Mouse (Mus musculus): Measurements from ENCODE around the gene Tmed5.

Gene Tmed5

DNA sequence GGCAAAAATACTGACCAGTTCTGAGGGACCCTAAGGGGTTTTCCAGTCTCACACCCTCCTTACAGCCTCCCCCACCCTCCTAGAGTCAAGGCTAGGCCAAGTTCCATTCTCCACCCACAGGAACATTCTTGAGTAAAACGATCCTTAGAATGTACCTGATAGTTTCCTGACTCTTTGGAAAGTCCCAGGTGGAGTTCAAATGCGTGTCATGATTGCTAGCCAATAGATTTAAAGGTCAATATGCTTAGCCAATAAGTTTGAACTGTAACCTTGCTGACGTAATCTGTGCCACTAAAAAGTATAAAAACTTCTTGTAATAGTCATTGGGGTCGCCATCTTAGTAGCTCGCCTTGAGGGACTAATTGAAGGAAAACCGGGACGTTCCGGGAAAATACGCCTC lies 72.0 kb downstream of the Tmed5 start:
- intact Hi-C loops (cut with DNase I), result no loop called here

All from adrenal gland (tissue).